In the genomic region with DNA sequence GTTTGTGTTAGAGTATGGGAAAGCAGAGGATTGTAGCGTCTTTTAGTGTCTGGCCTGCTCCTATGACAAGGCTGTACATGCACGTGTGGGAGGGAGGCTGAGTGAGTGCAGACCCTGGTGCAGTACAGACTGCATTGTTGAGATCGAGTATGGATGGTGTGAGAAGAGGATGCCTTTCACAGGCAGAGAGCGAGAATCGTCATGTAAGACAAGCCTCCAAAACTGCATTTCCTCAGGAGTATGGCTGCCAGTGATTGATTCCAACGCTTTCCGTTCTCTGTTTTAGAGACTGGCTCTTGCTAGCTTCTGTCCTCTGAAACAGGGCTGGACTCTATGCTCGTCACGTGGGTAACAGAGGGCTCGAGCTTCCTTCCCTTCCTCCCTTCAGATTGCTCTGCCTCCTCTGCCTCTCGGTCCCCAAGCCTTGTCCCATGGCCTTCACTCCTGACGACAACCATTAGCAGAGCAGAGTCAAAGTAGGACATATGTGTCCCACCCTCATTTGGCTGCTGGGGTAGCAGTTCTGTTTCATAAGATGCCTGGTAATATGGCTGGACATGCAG, we compare ENCODE assay signal across 9 mouse cellular contexts. TPM values are rescaled to one million over a fixed set of nuclear protein-coding genes. Genes with fewer than 3 reads are reported as not detected.
DNase-seq lines count a peak whose midpoint lies in the region; ATAC-seq and TF ChIP-seq lines count a peak whose summit lies in the region.
"Had no signal": no experiment of that assay in that cellular context is flagged by ENCODE, and none has a peak within 500 bp of the region (broad histone marks: within the 10 kb centered on the region; RNA-seq: fewer than 3 reads in every experiment).

No protein-coding gene starts in this region.

- H3K4me1 ChIP-seq in forebrain, embryonic 11.5 days (replicated peaks; ENCODE audit: control insufficient read depth, insufficient read depth, low read length): no peaks in the 10 kb centered on the region
- H3K4me1 ChIP-seq in forebrain, embryonic 15.5 days: peaks cover 6% of the 10 kb centered on the region; the same call in 1 of the 2 replicates
- H3K4me1 ChIP-seq in lung, embryonic 14.5 days (ENCODE audit: insufficient read depth): peaks cover 24% of the 10 kb centered on the region
- peaks cover 66% of the 10 kb centered on the region for H3K4me1 ChIP-seq in stomach, embryonic 14.5 days (ENCODE audit: control insufficient read depth, insufficient read depth, low read length)

- H3K27me3 ChIP-seq in forebrain, embryonic 11.5 days (ENCODE audit: control insufficient read depth, insufficient read depth, low read length): no peaks in the 10 kb centered on the region
- no peaks in the 10 kb centered on the region for H3K27me3 ChIP-seq in forebrain, embryonic 15.5 days
- no peaks in the 10 kb centered on the region for H3K27me3 ChIP-seq in lung, embryonic 14.5 days (ENCODE audit: insufficient read depth, low read length)
- no peaks in the 10 kb centered on the region for H3K27me3 ChIP-seq in stomach, embryonic 14.5 days (ENCODE audit: control insufficient read depth, insufficient read depth, low read length)

- WGBS in forebrain, embryonic 11.5 days: 65% methylated on average over 12 of the region's 12 CpGs
- WGBS in forebrain, embryonic 15.5 days: 75% methylated on average over 12 of the region's 12 CpGs
- 48% methylated on average over 12 of the region's 12 CpGs for WGBS in lung, embryonic 14.5 days
- WGBS in stomach, embryonic 14.5 days: 53% methylated on average over 12 of the region's 12 CpGs

- H3K9ac ChIP-seq in forebrain, embryonic 11.5 days (ENCODE audit: low read length): 0 out of 2 replicates have a peak overlapping the region, but pooled peaks have one; percentile 23
- no peak overlapping the region for H3K9ac ChIP-seq in forebrain, embryonic 15.5 days (replicated peaks)
- no peak overlapping the region for H3K9ac ChIP-seq in lung, embryonic 14.5 days
- H3K9ac ChIP-seq in stomach, embryonic 14.5 days (replicated peaks; ENCODE audit: low read depth, low read length): no peak overlapping the region

- no peak overlapping the region for H3K4me3 ChIP-seq in forebrain, embryonic 11.5 days (ENCODE audit: low read depth, low read length)
- H3K4me3 ChIP-seq in forebrain, embryonic 15.5 days: no peak overlapping the region
- H3K4me3 ChIP-seq in lung, embryonic 14.5 days (ENCODE audit: low read depth, low read length): no peak overlapping the region
- H3K4me3 ChIP-seq in stomach, embryonic 14.5 days (ENCODE audit: low read depth, low read length): no peak overlapping the region

- no peak for ATAC-seq in forebrain, embryonic 11.5 days (replicated peaks; ENCODE audit: low FRiP score)
- no peak for ATAC-seq in forebrain, embryonic 15.5 days (replicated peaks)
- ATAC-seq in lung, embryonic 14.5 days (ENCODE audit: insufficient read depth): peak; percentile 45; the same call in 1 of the 2 replicates
- ATAC-seq in stomach, embryonic 14.5 days (ENCODE audit: insufficient number of reproducible peaks, insufficient read depth, low FRiP score, low read depth): no peak

- H3K4me2 ChIP-seq in forebrain, embryonic 11.5 days (ENCODE audit: low read depth, low read length, severe bottlenecking): no peak overlapping the region
- H3K4me2 ChIP-seq in forebrain, embryonic 15.5 days (replicated peaks): no peak overlapping the region
- no peak overlapping the region for H3K4me2 ChIP-seq in lung, embryonic 14.5 days
- H3K4me2 ChIP-seq in stomach, embryonic 14.5 days (replicated peaks; ENCODE audit: low read depth, low read length): no peak overlapping the region; the same call in 1 of the 2 replicates

- TF ChIP-seq CTCF in lung, embryonic 14.5 days (IDR thresholded peaks at IDR 0.05; ENCODE audit: low read depth): no peak

- H3K27ac ChIP-seq in forebrain, embryonic 11.5 days (ENCODE audit: low read depth, low read length): no peak overlapping the region
- no peak overlapping the region for H3K27ac ChIP-seq in forebrain, embryonic 15.5 days (replicated peaks)
- H3K27ac ChIP-seq in lung, embryonic 14.5 days (ENCODE audit: low read depth): 0 out of 2 replicates have a peak overlapping the region, but pooled peaks have one; percentile 2
- peak overlapping the region; percentile 45; the same call in 1 of the 2 replicates for H3K27ac ChIP-seq in stomach, embryonic 14.5 days (ENCODE audit: low read length)

- no peaks in the 10 kb centered on the region for H3K9me3 ChIP-seq in forebrain, embryonic 11.5 days (ENCODE audit: control insufficient read depth, low read length)
- no peaks in the 10 kb centered on the region for H3K9me3 ChIP-seq in forebrain, embryonic 15.5 days
- 0 out of 2 replicates have a peak, but pooled peaks cover 4% of the 10 kb centered on the region for H3K9me3 ChIP-seq in lung, embryonic 14.5 days (ENCODE audit: low read depth, low read length)
- H3K9me3 ChIP-seq in stomach, embryonic 14.5 days (ENCODE audit: control insufficient read depth, low read depth, low read length): no peaks in the 10 kb centered on the region

- DNase-seq in forebrain, embryonic 11.5 days (ENCODE audit: low spot score): no peak
- no peak for DNase-seq in lung, embryonic 14.5 days
- no peak for DNase-seq in lung, adult 18-20 months
- peak; percentile 39 to 64 for DNase-seq in kidney, postnatal 25 days
- DNase-seq in right cerebral cortex, adult 2 months (ENCODE audit: low spot score in 2 of 2): no peak
- DNase-seq in frontal cortex, postnatal 14 days (ENCODE audit: low spot score in 2 of 2): no peak
- DNase-seq: embryo, embryonic 11 days had no signal

- H3K36me3 ChIP-seq in forebrain, embryonic 11.5 days (ENCODE audit: control insufficient read depth, insufficient read depth, low read length): no peaks in the 10 kb centered on the region
- H3K36me3 ChIP-seq in forebrain, embryonic 15.5 days: no peaks in the 10 kb centered on the region
- no peaks in the 10 kb centered on the region for H3K36me3 ChIP-seq in lung, embryonic 14.5 days (ENCODE audit: insufficient read depth)
- no peaks in the 10 kb centered on the region for H3K36me3 ChIP-seq in stomach, embryonic 14.5 days (ENCODE audit: control insufficient read depth, insufficient read depth, low read length)

RNA-seq across cellular contexts. Expression of gene Cyth3, which starts 12.4 kb away (rescaled TPM):
- 27.8 and 29.4 TPM in 2 replicates for polyA plus RNA-seq in forebrain, embryonic 11.5 days (2014; fragmentation: Nextera tagmentation; extraction: Ambion mirVana)
- polyA plus RNA-seq in forebrain, embryonic 15.5 days (2015; fragmentation: Nextera tagmentation; extraction: Ambion mirVana): 38.4 and 42.6 TPM in 2 replicates
- 48.3 and 52.0 TPM in 2 replicates for polyA plus RNA-seq in lung, embryonic 14.5 days (2014; fragmentation: Nextera tagmentation; extraction: Ambion mirVana)
- polyA plus RNA-seq in stomach, embryonic 14.5 days (2014; fragmentation: Nextera tagmentation; extraction: Ambion mirVana): 50.9 and 52.6 TPM in 2 replicates

Comparison
In these comparisons a context has a peak if more than half of its experiments do, and no peak if none do; other contexts are left out.
1. DNase-seq: peak in kidney, postnatal 25 days (2 of 2); none in forebrain, embryonic 11.5 days (single experiment), lung, embryonic 14.5 days (single experiment), lung, adult 18-20 months (0 of 2), right cerebral cortex, adult 2 months (0 of 2) and frontal cortex, postnatal 14 days (0 of 2).
2. H3K27ac ChIP-seq: peak in lung, embryonic 14.5 days (single experiment) and stomach, embryonic 14.5 days (single experiment); none in forebrain, embryonic 11.5 days (single experiment) and forebrain, embryonic 15.5 days (single experiment).